Mouse (Mus musculus): ENCODE measurements around the gene Cox6b2.
A peak's percentile ranks its signal among the peaks of the same experiment; 100 is the strongest.

DNA sequence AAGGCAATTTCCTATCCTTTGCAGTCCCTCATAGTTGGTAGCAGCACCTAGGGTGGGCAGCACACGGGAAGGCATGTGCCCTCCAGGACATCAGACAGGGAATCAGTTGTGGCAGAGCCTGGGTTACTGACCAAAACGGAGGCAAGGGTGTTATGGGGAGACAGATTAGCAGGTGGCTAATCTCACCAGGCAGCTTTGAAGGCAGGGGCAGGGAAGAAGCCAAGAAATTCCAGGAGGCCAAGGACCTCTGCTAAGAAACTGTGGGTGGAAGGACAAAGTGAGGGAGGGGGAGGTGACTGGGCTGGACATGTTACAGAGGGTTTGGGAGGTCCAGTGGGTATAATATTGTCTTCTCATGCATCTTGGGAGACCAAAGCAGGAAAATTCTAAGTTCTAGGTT, 9.5 kb downstream of the Cox6b2 start:
- TF ChIP-seq GATA1 (IDR thresholded peaks at IDR 0.05; ENCODE audit: low read length) (peak; percentile 74), TAL1 (IDR thresholded peaks at IDR 0.05; ENCODE audit: low read length) (peak; percentile 77)
